Mouse (Mus musculus): ENCODE measurements at regions not wholly inside any gene's neighbourhood (a gene's known extent, or its start where the extent isn't known, plus 50 kb on each side); places are given as distances from the start of the nearest gene placed in this dataset.

- no peak for TF ChIP-seq CTCF (IDR thresholded peaks at IDR 0.05; ENCODE audit: extremely low read depth, insufficient read length, insufficient replicate concordance, low read depth, low read length)
- TF ChIP-seq POLR2A (IDR thresholded peaks at IDR 0.05; ENCODE audit: low read depth, low read length) = no peak
These were observed 164.2 kb upstream of the Cdkn2b start for GRCm38 (mm10) chr4:89474836-89475541.

Measured in small intestine, adult 2 months (tissue).